Mouse (Mus musculus) cerebellum, adult 2 months (tissue): ENCODE measurements around the gene 1700028P14Rik.

Experiments
- CTCF ChIP-seq: fragments of 200-500 bp; IDR thresholded peaks from 2 replicates; pipeline ENCODE4 v1.5.1; 2011; ENCODE audit warnings: low read depth, mild to moderate bottlenecking, control low read depth, low read length, moderate library complexity, borderline replicate concordance; ENCODE audit not compliant: insufficient read depth
- POLR2A ChIP-seq: fragments of 200-500 bp; IDR thresholded peaks from 2 replicates; pipeline ENCODE4 v1.6.1; 2011; ENCODE audit warnings: low read length, control low read depth, borderline replicate concordance; ENCODE audit not compliant: insufficient read depth

- no peak for TF ChIP-seq CTCF
- TF ChIP-seq POLR2A, result no peak
These were observed 20.4 kb upstream of the 1700028P14Rik start for GRCm38 (mm10) chr19:23673021-23673420.
